Mouse (Mus musculus) lung, adult 2 months (tissue): Measurements from ENCODE around the gene Lhfpl5.

Experiments used
- CTCF ChIP-seq: fragments of 200-500 bp; IDR thresholded peaks from 2 replicates; pipeline ENCODE4 v1.5.1; 2011; ENCODE audit warnings: mild to moderate bottlenecking, low read length, control low read depth; ENCODE audit not compliant: insufficient read depth
- POLR2A ChIP-seq: fragments of 200-500 bp; IDR thresholded peaks from 2 replicates; pipeline ENCODE4 v1.6.1; 2011; ENCODE audit warnings: low read depth, mild to moderate bottlenecking, control low read depth, low read length, borderline replicate concordance; ENCODE audit errors: extremely low read depth

- TF ChIP-seq CTCF (no peak), POLR2A (no peak)
These were observed 49.4 kb downstream of the Lhfpl5 start for GRCm38 (mm10) chr17:28624841-28625240.
